Mouse (Mus musculus): ENCODE results near the gene Adora2a. TPM values are rescaled to one million over a fixed set of nuclear protein-coding genes. Genes with fewer than 3 reads are reported as not detected.

Adora2a gene
- not detected in 2 replicates for polyA plus RNA-seq (2012)

DNA sequence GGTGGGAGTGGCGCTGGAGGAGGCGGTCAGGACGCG, at the start of gene Adora2a:
Gene Adora2a (plus strand): TSS at position 6 of the 36 bp plus-strand sequence.
- TF ChIP-seq GATA1 (IDR thresholded peaks at IDR 0.05; ENCODE audit: low read length), result no peak

DNA sequence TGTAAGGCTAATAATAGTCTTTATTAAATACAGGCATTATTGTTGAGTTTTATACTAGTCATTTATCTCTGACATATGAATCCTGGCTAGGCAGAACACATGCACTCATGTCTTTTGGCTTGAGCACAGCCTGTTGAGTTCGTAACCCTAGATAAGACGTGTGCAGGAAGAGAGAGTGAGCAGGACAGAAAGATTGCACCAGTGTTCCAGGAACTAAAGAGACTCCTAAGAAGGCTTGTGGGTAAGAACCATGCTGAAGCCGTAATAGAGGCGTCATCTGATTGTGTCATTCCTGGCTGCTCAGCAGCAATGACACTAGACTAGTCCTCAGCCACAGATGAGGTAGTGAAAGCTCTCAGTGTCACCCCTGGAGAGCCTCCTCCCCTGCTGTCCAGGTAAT, 43.7 kb upstream of the Adora2a start:
- peak; percentile 5 for TF ChIP-seq GATA1 (IDR thresholded peaks at IDR 0.05; ENCODE audit: low read length)

DNA sequence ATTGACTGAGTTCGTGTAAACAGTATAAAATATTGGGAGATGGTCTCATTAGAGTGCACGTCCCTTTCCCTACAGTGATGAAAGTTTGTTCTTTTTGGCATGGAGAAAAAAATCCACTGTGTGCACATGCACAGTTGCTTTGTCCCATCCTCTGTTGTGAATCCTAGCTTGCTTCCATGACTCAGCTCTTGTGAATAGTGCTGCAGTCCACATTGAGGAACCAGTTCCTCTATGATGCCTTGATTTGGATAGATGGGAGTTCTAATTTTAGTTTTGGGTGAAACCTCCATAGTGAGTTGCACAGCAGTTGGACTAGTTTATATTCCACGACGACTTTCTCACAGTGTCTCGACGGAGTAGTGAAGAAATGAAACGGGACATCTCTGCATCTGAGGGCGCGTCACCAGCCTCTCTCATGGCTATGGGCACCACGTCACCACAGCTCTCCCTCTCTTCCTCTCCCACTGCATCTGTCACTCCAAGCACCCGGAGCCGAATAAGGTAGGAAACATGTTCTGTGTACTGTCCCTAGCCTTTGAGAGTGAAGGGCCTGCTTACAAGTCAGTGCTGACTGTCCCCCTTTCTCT, 40.2 kb upstream of the Adora2a start:
- TF ChIP-seq GATA1 (IDR thresholded peaks at IDR 0.05; ENCODE audit: low read length), result no peak

DNA sequence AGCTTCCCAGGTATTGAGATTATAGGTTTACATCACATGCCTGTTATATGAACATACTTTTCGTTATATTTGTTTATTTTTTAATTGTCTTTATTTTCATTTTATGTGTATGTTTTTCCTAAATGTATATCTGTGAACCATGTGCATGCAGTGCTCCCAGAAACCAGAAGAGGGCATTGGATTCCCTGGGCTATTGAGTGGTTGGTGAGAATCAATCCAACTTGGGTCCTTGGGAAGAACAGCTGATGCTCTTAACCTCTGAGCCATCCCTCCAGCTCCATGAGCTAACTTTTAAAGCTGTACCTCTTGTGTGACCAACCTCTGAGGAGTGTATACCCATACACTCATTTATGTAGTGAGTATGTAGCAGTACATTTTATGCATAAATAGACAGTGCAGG, 39.2 kb upstream of the Adora2a start:
- TF ChIP-seq GATA1 (IDR thresholded peaks at IDR 0.05; ENCODE audit: low read length), result no peak

DNA sequence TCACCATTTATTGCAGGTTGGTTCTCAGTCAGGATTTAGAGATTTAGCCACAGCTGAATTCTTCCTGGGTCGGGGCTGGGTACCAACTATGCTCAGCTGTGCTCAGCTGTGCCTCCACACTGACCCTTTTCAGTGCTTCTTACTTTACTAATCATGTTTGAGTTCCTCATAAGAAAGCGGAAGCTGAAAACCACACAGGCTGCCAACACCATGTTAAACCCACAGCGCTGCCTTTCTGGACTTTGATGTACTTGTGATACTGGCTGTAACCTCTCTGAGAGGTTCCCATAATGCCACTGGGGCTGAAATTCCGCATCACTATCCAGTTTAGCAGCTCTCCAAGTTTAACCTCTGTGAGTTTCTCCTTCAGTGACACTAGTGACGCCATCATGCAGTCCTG, 34.0 kb upstream of the Adora2a start:
- TF ChIP-seq GATA1 (IDR thresholded peaks at IDR 0.05; ENCODE audit: low read length), result no peak

DNA sequence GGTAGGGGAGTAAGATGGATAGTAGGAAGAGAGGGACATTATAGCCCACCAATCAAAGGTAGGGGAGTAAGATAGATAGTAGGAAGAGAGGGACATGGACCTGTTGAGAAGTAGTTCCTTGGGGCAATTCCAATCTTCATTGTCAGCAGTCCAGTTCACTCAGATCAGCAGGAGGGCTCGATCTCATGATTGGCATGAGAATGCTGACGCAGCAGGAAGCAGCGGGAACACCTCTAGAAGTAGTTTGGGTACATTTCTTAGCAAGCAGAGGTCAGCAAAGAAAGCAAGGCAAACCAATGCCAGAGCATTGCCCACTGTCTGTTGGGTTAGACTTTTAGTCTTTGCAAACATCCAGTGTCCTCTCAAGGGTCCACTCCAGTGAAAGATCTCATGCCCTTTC, 32.9 kb upstream of the Adora2a start:
- TF ChIP-seq GATA1 (IDR thresholded peaks at IDR 0.05; ENCODE audit: low read length), result no peak

DNA sequence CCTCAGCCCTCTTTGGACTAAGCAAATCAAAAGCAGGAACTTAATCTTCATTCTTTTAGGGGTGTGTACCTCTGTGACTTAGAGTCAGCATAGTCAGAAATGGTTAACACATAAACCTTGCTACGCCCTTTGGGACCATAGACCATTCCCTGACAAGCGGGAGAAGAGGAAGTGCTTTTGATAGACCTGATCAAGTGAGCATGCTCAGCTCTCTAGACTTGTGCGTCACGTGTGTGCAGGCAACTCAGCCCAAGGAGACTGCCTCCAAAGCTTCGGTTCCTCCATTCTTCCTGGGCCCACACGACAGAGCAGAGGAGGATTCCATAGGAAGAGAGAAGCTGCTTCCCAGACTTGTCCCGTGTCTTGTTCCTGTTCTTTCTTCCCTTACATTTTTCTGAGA, 28.1 kb upstream of the Adora2a start:
- no peak for TF ChIP-seq GATA1 (IDR thresholded peaks at IDR 0.05; ENCODE audit: low read length)

DNA sequence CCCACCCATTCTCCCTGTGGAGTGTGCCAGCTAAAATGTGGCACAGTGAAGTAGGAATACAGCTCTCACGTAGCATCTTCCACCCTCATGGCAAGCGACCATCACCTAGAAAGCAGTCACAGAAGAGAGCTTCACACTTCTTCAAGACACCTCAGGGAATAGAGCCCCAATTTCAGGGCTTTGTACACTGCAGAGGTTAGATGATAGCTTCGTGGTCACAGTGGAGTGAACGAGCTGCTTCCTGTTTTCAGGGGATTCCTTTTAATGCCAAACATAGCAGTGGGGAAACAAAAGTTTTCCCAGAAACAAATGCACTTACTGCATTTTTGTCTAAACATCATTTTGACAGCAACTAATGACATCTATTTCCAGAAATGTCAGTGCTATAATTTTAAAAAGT, 27.3 kb upstream of the Adora2a start:
- no peak for TF ChIP-seq GATA1 (IDR thresholded peaks at IDR 0.05; ENCODE audit: low read length)

DNA sequence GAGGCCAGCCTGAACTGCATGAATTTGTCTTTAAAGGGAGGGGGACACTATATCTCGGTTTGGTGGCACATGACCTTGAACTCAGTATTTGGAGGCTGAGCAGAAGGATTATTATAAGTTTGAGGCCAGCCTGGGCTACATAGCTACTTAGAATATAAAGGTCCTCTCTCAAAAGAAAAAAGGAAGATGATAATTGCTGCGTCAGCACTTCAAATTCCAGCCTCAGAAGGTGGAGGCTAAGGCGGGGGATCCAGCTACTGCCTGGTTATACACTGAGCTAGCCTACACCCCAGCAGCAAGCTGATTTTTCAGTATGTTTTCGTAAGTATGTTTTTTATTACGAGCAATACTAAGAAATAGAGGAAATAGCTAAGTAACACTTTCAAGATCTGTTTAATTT, 26.0 kb upstream of the Adora2a start:
- no peak for TF ChIP-seq GATA1 (IDR thresholded peaks at IDR 0.05; ENCODE audit: low read length)

DNA sequence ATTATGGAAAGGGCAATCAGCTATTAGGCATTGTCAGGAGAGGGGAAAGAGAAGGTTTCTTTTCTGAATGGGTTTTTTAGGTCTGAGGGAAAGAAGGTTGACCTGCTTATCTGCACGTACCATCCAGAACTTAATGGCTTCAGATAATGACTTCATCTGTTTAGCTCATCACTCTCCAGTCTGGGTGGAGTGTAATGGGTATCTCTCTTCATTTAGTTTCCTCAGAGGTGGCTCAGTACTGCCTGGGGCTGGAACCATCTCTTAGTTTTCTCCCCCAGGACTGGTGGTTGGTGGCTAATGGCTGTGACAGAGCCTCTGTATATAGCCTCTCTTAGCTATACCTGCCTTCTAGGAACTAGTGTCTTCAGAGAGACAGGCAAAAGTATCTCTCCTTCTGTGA, 25.3 kb upstream of the Adora2a start:
- TF ChIP-seq GATA1 (IDR thresholded peaks at IDR 0.05; ENCODE audit: low read length), result no peak

DNA sequence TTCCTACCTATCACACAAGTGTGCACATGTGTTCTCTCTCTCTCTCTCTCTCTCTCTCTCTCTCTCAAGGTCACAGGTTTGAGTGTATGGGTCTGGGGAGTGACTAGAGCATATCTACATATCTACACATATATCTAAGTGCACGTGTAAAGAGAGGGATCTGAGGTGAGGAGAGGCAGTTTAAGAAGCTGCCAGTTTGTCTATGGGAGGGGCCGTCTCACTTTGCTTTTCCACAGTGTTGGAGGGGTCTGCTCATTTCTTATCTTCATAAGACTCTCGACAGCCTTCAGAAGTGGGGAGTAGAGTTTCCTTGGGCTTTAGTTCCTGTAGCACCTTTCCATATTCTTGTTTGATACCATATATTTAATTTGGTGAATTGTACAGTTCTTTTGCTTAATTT, 23.4 kb upstream of the Adora2a start:
- no peak for TF ChIP-seq GATA1 (IDR thresholded peaks at IDR 0.05; ENCODE audit: low read length)

DNA sequence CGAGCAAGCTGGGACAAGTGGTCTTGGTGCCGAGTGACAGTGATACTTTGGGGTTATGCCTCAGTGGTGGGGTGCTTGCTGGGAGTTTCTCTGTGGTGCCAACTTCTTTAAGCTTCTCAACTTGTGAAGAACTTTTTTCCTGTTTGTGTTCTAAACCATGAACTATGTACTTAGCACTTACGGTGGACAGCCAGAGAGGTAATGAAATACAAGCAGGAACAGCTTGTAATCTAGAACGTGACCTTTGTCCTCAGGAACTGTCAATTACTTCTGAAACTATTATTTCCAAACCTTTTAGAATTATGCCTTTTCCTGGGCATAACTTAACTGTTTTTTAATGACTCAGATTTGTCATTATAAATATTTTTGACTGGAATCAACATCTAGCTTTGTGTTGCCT, 22.3 kb upstream of the Adora2a start:
- no peak for TF ChIP-seq GATA1 (IDR thresholded peaks at IDR 0.05; ENCODE audit: low read length)

DNA sequence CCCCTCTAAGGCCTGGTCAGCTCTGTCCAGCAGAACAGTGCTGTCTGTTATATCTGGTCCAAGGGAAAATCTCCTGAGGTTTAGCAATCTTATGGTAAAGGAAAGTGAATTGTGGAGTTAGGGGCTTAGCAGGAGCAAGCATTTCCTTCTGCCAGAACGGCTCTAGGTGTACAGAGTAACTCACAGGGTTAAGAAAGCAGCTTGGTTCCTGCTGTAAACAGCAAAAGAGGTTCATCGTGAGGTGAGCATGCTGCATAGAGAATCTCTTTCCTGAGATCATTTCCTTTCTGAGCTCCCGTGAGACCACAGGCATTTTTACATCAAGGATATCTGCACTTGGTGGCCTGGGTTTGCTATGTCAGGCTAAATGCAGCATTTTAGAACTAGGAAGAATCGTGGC, 21.8 kb upstream of the Adora2a start:
- TF ChIP-seq GATA1 (IDR thresholded peaks at IDR 0.05; ENCODE audit: low read length), result no peak

DNA sequence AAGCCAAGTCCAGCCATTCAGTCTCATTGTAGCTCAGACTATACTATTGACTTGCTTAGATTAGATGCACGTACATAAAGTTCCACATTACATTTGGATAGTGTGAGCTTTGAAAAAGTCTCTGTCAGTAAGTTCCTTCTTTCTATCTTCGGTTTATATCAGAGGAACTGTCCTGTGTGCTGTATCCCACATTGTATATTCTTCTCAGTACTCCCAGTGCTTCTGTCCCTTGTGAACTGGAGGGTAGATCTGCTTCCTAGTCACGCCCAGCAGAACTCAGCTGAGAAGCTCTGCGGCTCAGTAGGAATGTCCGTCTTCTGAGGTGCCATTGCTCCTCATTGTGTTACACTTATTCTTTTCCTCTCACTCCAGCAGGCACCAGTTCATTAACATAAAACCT, 18.1 kb upstream of the Adora2a start:
- no peak for TF ChIP-seq GATA1 (IDR thresholded peaks at IDR 0.05; ENCODE audit: low read length)

DNA sequence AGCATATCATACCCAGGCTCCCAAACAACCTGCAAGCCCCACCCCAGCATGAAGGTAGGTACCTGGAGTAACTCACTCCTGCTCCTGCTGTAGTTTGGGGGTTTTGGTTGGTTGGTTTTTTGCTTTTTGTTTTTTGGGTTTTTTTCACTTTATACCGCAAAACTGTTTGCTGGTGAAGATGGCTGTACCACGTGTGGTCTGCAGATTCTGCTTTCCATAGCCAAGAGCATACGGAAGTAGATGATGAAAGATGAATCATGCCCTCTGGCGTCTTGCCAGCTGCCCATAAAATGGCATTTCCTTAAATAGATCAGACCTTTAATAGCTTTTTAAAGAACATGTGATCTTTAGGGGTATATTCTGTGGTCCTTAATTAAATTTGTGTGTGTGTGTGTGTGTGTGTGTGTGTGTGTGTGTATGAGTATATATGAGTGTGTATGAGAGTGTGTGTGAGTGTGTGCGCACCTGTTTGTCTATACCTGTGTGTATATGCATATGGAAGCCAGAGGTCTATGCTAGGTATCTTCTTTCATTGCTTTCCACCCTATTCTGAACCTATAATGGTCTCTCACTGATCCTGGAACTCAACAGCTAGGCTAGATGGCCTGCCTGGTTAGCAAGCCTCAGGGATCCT, 16.8 kb upstream of the Adora2a start:
- TF ChIP-seq GATA1 (IDR thresholded peaks at IDR 0.05; ENCODE audit: low read length), result no peak

DNA sequence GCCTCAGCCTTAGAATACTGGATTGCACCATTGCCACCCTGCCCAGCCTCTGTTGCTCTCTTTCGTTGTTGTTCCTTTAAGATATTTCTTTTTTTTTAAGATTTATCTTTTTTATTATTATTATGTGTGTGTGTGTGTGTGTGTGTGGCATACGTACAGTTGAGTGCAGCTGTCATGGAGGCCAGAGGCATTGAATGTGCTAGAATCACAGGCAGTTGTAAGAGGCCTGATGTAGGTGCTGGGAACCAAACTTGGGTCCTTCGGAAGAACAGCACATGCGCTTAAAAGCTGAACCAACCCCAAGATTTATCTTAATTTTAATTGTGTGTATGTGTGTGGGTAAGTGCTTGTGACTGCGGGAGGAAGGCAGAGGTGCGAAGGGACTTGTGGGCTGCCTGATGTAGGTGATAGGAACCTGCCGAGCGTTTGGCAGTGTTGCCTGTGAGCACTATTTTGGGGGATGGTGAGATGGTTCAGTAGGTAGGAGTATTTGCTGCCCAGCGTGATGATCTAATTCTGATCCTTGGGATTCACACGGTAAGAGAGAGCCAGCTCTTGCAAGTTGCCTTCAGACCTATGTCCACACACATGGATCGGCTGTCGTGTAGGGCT, 15.4 kb upstream of the Adora2a start:
- TF ChIP-seq GATA1 (IDR thresholded peaks at IDR 0.05; ENCODE audit: low read length), result no peak

DNA sequence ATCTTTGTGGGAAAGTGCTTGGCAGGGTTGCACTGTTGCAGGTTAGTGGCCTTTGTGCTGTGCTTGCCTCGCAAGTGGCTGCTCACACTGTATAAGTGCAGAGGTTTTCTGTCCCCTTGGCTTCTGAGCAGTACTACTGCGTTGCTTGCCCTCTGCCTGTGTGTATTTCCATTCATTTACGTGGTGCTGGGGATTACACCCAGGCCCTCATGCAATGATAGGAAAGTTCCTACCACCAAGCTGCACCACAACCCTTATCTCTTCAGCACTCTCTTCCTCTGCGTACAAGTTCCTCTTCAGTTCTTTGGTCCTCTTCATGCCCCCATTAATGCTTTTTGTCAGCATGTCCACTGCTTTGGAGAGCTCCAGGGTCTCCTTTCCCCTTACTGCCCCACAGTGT, 14.7 kb upstream of the Adora2a start:
- peak; percentile 29 for TF ChIP-seq GATA1 (IDR thresholded peaks at IDR 0.05; ENCODE audit: low read length)

DNA sequence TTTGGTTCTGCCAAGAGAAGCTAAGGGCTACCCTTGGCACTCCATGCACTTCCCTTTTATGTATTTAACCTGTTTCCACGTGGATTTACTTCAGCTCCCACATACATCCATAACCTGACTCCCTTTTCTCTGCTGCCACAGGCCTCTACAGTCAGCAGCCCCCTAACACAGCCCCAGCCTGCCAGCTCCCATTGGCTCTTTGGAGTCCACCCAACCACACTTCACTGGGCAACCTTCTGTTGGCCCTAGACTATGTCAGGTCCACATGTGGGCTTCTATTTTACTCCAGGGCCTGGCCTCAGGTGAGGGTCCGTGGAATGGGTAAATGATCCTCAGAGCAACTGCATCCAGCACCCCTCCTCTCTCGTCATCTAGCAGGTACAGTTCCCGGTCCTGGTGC, 14.1 kb upstream of the Adora2a start:
- no peak for TF ChIP-seq GATA1 (IDR thresholded peaks at IDR 0.05; ENCODE audit: low read length)

Measured in G1E-ER4 (cell line).